Mouse (Mus musculus) embryonic facial prominence, embryonic 12.5 days (tissue): ENCODE results near the gene Gm17093. TPM values are rescaled to one million over a fixed set of nuclear protein-coding genes. Genes with fewer than 3 reads are reported as not detected.
"Not testable (repeated sequence)": the region's sequence is repeated elsewhere in the genome, so short reads cannot be mapped to it uniquely, and the experiment has no call there.

Experiments
- ATAC-seq: fragments of 200-750 bp; cut with Nextera tagmentation; 2 replicates; pipeline ENCODE4 v1.8.0; 2017; ENCODE audit not compliant: insufficient number of reproducible peaks, insufficient read depth, low FRiP score, low TSS enrichment
- H3K27ac ChIP-seq: fragments of 300-500 bp; sonication (generic); 2 replicates; pipeline ENCODE4 v1.5.1; 2016; ENCODE audit warnings: mild to moderate bottlenecking
- H3K27me3 ChIP-seq: fragments of 300-500 bp; sonication (generic); 2 replicates; pipeline ENCODE4 v1.6.1; 2016; ENCODE audit warnings: mild to moderate bottlenecking, moderate library complexity
- H3K36me3 ChIP-seq: fragments of 300-500 bp; sonication (generic); 2 replicates; pipeline ENCODE4 v1.6.1; 2016; ENCODE audit warnings: mild to moderate bottlenecking
- H3K4me1 ChIP-seq: fragments of 300-500 bp; sonication (generic); 2 replicates; pipeline ENCODE4 v1.6.1; 2016
- H3K4me2 ChIP-seq: fragments of 300-500 bp; sonication (generic); replicated peaks from 2 replicates; pipeline ENCODE4 v1.6.1; 2016; ENCODE audit warnings: mild to moderate bottlenecking, moderate library complexity
- H3K4me3 ChIP-seq: fragments of 300-500 bp; sonication (generic); 2 replicates; pipeline ENCODE4 v1.5.1; 2016; ENCODE audit warnings: mild to moderate bottlenecking
- H3K9ac ChIP-seq: fragments of 300-500 bp; sonication (generic); 2 replicates; pipeline ENCODE4 v1.6.1; 2016; ENCODE audit warnings: mild to moderate bottlenecking, moderate library complexity
- H3K9me3 ChIP-seq: fragments of 300-500 bp; sonication (generic); 2 replicates; pipeline ENCODE4 v1.6.1; 2016; ENCODE audit warnings: mild to moderate bottlenecking, moderate library complexity
- WGBS: fragments of 180-500 bp; shearing (Covaris S2); methylation state at CpG from one replicate; pipeline ENCODE4 v1.1.7; 2016; 5-methylcytosine and 5-hydroxymethylcytosine counted together
- polyA plus RNA-seq: library from polyadenylated mRNA; unstranded; fragments of >200 nt; fragmentation: Nextera tagmentation; extraction: Ambion mirVana; gene quantifications from 2 replicates; pipeline ENCODE4 v1.2.1, GENCODE M21; 2016

Gene Gm17093
- polyA plus RNA-seq: not detected in 2 replicates

- H3K36me3 ChIP-seq, H3K4me2 ChIP-seq, H3K9ac ChIP-seq, H3K4me1 ChIP-seq, H3K9me3 ChIP-seq, ATAC-seq, H3K27ac ChIP-seq, H3K27me3 ChIP-seq, H3K4me3 ChIP-seq: not testable (repeated sequence)
- WGBS: 82% methylated on average over 5 of the region's 5 CpGs
Measured at GRCm38 (mm10) chr14:44517976-44518375, at the start of gene Gm17093. Gene Gm17093, plus strand, starts transcription at chr14:44518276.

- WGBS: 100% methylated on average over 1 of the region's 1 CpGs
- H3K4me1 ChIP-seq, H3K9me3 ChIP-seq, H3K27me3 ChIP-seq, H3K27ac ChIP-seq, H3K9ac ChIP-seq, H3K4me3 ChIP-seq, H3K4me2 ChIP-seq, ATAC-seq, H3K36me3 ChIP-seq: not testable (repeated sequence)
Measured at GRCm38 (mm10) chr14:44492163-44492562, 25.9 kb upstream of the Gm17093 start, which contains the start of gene BC061237. Gene BC061237, plus strand, starts transcription at chr14:44492463.

DNA sequence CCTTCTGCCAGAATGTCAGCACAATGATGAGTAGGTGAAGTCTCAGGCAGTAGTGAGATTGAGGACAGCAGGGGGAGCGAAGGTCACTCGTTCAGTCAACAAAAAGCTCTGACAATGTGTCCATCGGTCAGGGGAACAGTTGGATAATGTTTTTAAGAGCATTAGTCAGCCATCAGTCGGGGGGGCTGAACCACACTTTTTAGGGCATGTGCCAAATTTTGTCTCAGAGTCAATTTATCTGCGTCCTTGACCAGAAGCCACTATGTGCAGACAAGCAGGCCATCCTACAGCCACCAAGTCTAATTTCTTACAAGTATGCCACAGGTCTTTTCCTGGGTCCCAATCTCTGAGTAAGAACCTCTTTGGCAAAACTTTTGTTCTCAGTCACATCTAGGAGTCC lies 29.9 kb downstream of the Gm17093 start:
- not testable (repeated sequence) for ATAC-seq, H3K27me3 ChIP-seq, H3K9ac ChIP-seq, H3K4me1 ChIP-seq, H3K27ac ChIP-seq, H3K9me3 ChIP-seq, H3K4me3 ChIP-seq, H3K36me3 ChIP-seq, H3K4me2 ChIP-seq
- WGBS: 85% methylated on average over 5 of the region's 5 CpGs

Other genes starting within 250 kb of the Gm17093 start
- gene Gm8220, start 232.7 kb upstream of the Gm17093 start, polyA plus RNA-seq: not detected in 2 replicates
- not detected in 2 replicates for gene Gm5930, start 179.7 kb upstream of the Gm17093 start, polyA plus RNA-seq
- gene Gm8229, start 152.9 kb upstream of the Gm17093 start, polyA plus RNA-seq: not detected in 2 replicates
- not detected in 2 replicates for gene Gm3371, start 107.6 kb upstream of the Gm17093 start, polyA plus RNA-seq
- gene Gm8232, start 84.6 kb upstream of the Gm17093 start, polyA plus RNA-seq: not detected in 2 replicates
- not detected in 2 replicates for gene BC061237, start 25.8 kb upstream of the Gm17093 start, polyA plus RNA-seq
- not detected in 2 replicates for gene Gm8247, start 64.9 kb downstream of the Gm17093 start, polyA plus RNA-seq
- not detected in 2 replicates for gene Gm5624, start 109.7 kb downstream of the Gm17093 start, polyA plus RNA-seq
- not detected in 2 replicates for gene Gm8257, start 188.2 kb downstream of the Gm17093 start, polyA plus RNA-seq
- gene Gm8267, start 232.1 kb downstream of the Gm17093 start, polyA plus RNA-seq: not detected in 2 replicates